Mouse (Mus musculus) liver, postnatal 0 days (tissue): ENCODE data around the gene Lmbr1.

Experiments used
- CTCF ChIP-seq: sonication (generic); IDR thresholded peaks from 2 replicates; pipeline ENCODE4 v1.5.1; 2016; ENCODE audit warnings: antibody characterized with exemption, low read depth
- EP300 ChIP-seq: IDR thresholded peaks from 2 replicates; pipeline ENCODE4 v1.6.1; 2016; ENCODE audit warnings: antibody characterized with exemption, low read depth, mild to moderate bottlenecking

DNA sequence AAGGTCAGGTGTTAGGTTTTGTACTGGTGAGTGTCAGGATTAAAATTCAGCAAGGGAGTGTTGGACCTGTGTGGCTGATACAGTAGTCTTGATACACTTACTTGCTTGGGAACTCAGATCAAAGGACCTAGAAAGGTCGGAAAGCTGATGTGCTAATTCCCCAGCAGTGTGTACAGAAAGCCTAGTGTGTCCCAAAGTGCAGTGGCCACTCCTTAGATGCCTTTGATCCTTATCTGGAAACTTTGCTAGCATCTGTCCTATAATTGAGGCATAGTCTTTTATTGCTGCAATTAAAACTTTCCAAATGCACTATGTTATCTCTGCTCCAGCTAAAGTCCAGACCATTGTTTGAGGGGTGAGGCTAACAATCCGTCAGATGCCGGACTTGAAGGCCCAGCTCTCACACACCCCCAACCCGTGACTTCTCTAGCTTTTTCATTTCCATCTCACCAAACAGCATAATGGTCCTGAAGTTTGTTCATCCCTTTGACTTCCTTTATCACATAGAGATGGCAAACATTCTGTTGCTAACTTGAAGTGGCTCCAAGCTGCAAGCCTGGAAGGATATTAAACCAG lies 166.1 kb downstream of the Lmbr1 start:
- TF ChIP-seq CTCF: no peak
- TF ChIP-seq EP300: no peak
